Mouse (Mus musculus) heart, postnatal 10 days (tissue): Measurements from ENCODE around the gene Bola3. TPM values are rescaled to one million over a fixed set of nuclear protein-coding genes. Genes with fewer than 3 reads are reported as not detected.
A peak's percentile ranks its signal among the peaks of the same experiment; 100 is the strongest.
"Not testable (repeated sequence)": the region's sequence is repeated elsewhere in the genome, so short reads cannot be mapped to it uniquely, and the experiment has no call there.

Source experiments
- DNase-seq, 2 experiments: peaks; one replicate each; pipeline ENCODE4 v3.0.0; 2021
- intact Hi-C: fragments of 180-260 bp; cut with DNase I; formaldehyde crosslinking; loops from one replicate; pipeline ENCODE4 v1.15.1; 2025
- total RNA-seq, 2 experiments: library from RNA; stranded (reverse); gene quantifications; 2 replicates each; pipeline ENCODE4 v1.2.3; 2021

Gene Bola3
- total RNA-seq, 2 experiments from 2014 or later, result 235 to 249 TPM

- intact Hi-C loops, result no loop called here
- no peak for DNase-seq
These were observed 6.0 kb upstream of the Bola3 start for GRCm38 (mm10) chr6:83342957-83343356.

- not testable (repeated sequence) for DNase-seq
These were observed 3.7 kb upstream of the Bola3 start for GRCm38 (mm10) chr6:83345285-83345684.

GRCm38 (mm10) chr6:83347916-83348315, 1.0 kb upstream of the Bola3 start:
- intact Hi-C loops, result no loop called here
- DNase-seq, result no peak

More at GRCm38 (mm10) chr6:83345285-83345684, 3.7 kb upstream of the Bola3 start:
- intact Hi-C loops, result not testable (repeated sequence)

GRCm38 (mm10) chr6:83349274-83349958, 469 bp downstream of the Bola3 start:
- peak; percentile 93 to 95 for DNase-seq
- intact Hi-C loops, result no loop called here

- no peak for DNase-seq
- intact Hi-C loops, result no loop called here
These were observed 1.2 kb downstream of the Bola3 start for GRCm38 (mm10) chr6:83350172-83350571.

GRCm38 (mm10) chr6:83350851-83351405, 2.0 kb downstream of the Bola3 start:
- intact Hi-C loops, result no loop called here

GRCm38 (mm10) chr6:83351490-83352160, 2.7 kb downstream of the Bola3 start:
- no peak for DNase-seq
- intact Hi-C loops, result no loop called here

More at GRCm38 (mm10) chr6:83350851-83351405, 2.0 kb downstream of the Bola3 start:
- DNase-seq, result no peak

GRCm38 (mm10) chr6:83352666-83353410, 3.9 kb downstream of the Bola3 start:
- intact Hi-C loops, result no loop called here
- no peak for DNase-seq

- intact Hi-C loops, result loop anchor here (5.0 kb wide), 2 partner anchors 212 to 262 kb away; no protein-coding TSS in a partner anchor
- no peak for DNase-seq
These were observed 6.2 kb downstream of the Bola3 start for GRCm38 (mm10) chr6:83354856-83355781.

- peak; percentile 87 to 95 for DNase-seq
- intact Hi-C loops, result loop anchor here (1.0 to 5.0 kb wide), 4 partner anchors 156 to 316 kb away; no protein-coding TSS in a partner anchor
These were observed 7.7 kb downstream of the Bola3 start for GRCm38 (mm10) chr6:83356569-83357138.

- intact Hi-C loops, result loop anchor here (2.0 to 5.0 kb wide), 3 partner anchors 210 to 315 kb away; no protein-coding TSS in a partner anchor
- no peak for DNase-seq
These were observed 8.5 kb downstream of the Bola3 start for GRCm38 (mm10) chr6:83357436-83357835.

GRCm38 (mm10) chr6:83361523-83362248, 12.7 kb downstream of the Bola3 start:
- DNase-seq, result no peak
- intact Hi-C loops, result no loop called here

GRCm38 (mm10) chr6:83363075-83363474, 14.1 kb downstream of the Bola3 start:
- intact Hi-C loops, result no loop called here
- DNase-seq, result no peak

GRCm38 (mm10) chr6:83370316-83370965, 21.5 kb downstream of the Bola3 start:
- no peak for DNase-seq
- intact Hi-C loops, result no loop called here

- no peak for DNase-seq
These were observed 22.4 kb downstream of the Bola3 start for GRCm38 (mm10) chr6:83371350-83371749.

GRCm38 (mm10) chr6:83373704-83374300, 24.9 kb downstream of the Bola3 start:
- no peak for DNase-seq
- intact Hi-C loops, result no loop called here

More at GRCm38 (mm10) chr6:83371350-83371749, 22.4 kb downstream of the Bola3 start:
- intact Hi-C loops, result no loop called here

GRCm38 (mm10) chr6:83381510-83382491, 32.9 kb downstream of the Bola3 start:
- intact Hi-C loops, result no loop called here
- peak; percentile 68 to 80 for DNase-seq
